Mouse (Mus musculus) ovary, postnatal 36 days (tissue): ENCODE data around the gene Rad51b.

Experiments
- DNase-seq: peaks from one replicate; pipeline ENCODE4 v3.0.0; 2022; ENCODE audit warnings: low spot score, mixed read lengths

Gene Rad51b

GRCm38 (mm10) chr12:79381489-79381888 lies 84.4 kb downstream of the Rad51b start:
- DNase-seq = no peak

GRCm38 (mm10) chr12:79382416-79382815 lies 85.3 kb downstream of the Rad51b start:
- no peak for DNase-seq

DNA sequence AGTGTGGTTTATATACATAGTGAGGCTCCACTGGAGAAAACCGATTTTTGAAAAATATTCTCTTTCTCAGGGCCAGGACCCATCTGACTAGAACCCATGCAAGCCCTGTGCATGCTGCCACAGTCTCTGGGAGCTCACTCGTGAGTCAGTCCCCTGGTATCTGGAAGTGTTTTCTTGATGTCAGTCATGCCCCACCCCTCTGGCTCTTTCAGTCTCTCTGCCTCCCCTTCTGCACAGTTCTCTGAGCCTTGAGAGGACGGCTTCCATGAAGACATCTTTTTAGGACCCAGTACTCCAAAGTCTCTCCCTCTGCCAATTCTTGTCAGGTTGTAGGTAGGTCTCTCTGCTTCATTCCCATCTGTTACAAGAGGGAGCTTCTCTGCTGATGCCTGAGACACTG lies 86.5 kb downstream of the Rad51b start:
- no peak for DNase-seq

- no peak for DNase-seq
Measured at GRCm38 (mm10) chr12:79384787-79385186, 87.7 kb downstream of the Rad51b start.

GRCm38 (mm10) chr12:79385199-79385598 lies 88.1 kb downstream of the Rad51b start:
- no peak for DNase-seq

DNA sequence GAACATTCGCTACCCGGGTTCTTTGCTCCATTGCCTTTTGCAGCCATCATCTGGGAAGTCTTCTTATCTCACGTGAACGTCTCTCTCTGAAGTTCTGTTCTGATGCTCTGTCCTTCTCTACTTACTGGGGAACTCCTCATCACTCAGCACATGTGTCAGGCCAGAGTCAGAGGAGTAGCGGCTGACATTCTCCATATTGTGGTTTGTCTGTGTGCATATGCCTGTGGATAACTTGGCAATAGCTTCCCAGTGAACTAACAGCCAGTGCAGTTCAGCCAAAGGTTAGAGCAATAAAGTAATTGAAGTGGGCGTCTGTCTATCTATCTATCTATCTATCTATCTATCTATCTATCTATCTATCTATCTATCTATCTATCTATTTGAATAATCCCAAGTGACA lies 90.8 kb downstream of the Rad51b start:
- DNase-seq = no peak

DNA sequence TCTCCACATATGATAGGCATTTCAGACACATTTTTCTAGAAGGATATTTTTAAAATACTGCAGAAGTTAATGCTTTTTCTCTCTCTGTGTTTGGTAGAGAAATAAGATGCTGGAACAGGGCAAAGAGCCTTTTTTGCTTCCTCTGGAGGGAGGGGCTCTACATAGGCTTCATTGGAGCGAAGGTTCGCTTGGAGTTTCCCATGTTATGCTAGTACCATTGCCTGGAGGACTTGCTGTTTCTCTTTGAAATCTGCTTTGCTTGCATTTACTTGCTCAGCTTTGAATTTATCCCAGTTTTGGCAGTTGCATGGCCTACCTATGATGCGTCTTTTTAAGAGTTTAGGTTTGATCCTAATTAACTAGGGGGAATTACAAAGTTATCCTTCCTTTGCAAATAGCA lies 92.2 kb downstream of the Rad51b start:
- DNase-seq = no peak

GRCm38 (mm10) chr12:79389971-79390370 lies 92.9 kb downstream of the Rad51b start:
- no peak for DNase-seq

- no peak for DNase-seq
Measured at GRCm38 (mm10) chr12:79393636-79394035, 96.6 kb downstream of the Rad51b start.

DNA sequence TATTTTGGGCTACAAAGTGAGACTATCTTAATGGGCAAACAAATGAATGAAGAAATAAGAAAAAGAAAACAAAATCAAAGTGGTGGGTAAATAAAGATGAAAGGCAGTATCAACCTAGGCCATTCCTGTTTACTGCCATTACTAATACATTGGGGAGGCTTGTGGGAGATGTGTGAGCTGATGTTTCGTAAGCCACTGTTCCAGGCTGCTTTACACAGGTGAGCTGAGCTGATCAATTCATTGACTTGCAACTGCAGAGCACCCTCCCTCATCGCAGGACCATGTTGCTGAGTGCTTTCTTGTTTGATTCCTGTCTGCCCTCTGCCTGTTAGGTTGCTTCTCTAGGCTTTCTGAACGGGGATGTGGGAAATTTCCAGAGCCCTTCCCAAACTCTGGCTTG lies 106.9 kb downstream of the Rad51b start:
- DNase-seq = no peak

- no peak for DNase-seq
Measured at GRCm38 (mm10) chr12:79404494-79404893, 107.4 kb downstream of the Rad51b start.

DNA sequence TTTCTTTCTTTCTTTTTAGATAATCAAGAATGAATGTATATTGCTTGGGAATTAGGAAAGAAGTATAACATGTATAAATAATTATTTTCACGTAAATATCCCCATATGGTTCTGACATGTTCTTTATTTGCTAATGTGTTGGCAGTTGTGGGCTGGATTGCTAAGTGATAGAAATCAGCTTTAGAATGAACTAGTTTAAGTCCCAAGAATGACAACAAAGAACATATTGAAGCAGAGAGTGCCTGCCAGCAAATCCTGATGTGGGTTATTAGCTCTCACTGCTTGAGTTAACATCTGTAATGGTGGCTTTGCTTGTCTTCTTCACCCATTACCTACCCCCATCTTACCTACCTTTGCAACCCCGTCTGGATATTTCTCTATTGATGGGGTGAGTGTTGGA lies 111.6 kb downstream of the Rad51b start:
- DNase-seq = no peak

GRCm38 (mm10) chr12:79409126-79409860 lies 112.2 kb downstream of the Rad51b start:
- DNase-seq = no peak

DNA sequence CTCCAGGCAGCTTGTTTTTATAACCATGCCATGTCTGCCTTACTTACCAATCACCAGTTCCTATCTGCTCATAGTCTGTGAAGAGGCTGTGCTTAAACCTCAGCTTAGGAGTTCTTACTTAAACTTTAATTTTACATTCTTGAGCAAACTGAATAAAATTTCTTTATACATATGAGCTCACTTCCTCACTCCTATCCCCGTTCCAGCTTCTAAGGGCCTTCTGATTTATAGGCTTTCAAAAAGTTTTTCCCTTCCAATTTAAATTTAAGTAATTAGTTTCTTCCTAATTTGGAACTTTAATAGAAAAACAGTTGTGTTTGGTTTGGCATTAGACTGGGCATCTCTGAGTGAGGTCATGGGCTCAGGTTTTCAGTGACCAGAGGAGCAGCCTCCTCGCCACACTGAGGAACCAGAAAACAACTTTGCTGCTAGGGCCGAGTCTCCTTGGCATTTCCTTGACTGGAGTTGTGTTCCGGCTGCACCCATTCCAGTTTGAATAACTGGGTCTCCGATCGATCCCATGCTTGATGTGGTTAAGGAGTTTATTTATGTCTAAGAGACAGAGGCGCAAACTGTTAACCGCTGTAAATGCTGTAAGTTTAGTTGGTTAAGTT lies 115.9 kb downstream of the Rad51b start:
- no peak for DNase-seq

DNA sequence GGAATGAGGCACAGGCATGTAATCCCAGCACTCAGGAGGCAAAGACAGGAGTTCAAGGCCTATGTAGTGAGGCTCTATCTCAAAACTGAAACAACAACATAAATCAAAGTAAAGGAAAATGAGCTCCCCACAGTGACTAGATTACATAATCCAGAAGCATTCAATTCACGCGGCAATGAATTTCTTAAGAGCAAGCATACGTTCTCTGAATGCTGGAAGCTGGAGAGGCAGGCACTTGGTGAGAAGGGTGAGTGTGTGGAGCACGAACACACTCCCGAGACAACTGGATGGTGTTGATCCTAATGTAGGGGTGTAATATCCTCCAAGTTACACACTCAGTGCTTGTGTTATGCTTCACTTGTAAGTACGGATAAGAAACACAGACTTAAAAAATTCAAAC lies 120.3 kb downstream of the Rad51b start:
- DNase-seq = no peak

DNA sequence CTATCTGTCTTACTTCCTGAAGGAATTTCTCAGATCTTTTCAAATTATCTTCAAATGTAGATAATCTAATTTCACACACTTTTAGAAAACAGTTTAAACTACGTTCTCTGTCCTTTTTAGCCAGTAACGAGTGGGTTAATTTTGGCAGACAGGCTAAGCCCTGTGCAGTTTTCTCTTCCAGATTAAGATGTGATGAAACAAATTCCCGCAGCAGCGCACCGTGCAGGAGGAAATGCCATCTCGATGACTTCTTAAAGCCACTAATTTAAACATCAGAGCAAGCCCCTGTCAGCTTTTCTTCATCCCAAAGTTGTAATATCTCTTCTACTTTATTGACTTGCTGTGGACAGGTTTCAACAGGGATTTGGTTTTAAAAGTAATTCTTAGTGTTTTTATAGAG lies 123.5 kb downstream of the Rad51b start:
- DNase-seq = no peak

- DNase-seq = no peak
Measured at GRCm38 (mm10) chr12:79429507-79430291, 132.6 kb downstream of the Rad51b start.

DNA sequence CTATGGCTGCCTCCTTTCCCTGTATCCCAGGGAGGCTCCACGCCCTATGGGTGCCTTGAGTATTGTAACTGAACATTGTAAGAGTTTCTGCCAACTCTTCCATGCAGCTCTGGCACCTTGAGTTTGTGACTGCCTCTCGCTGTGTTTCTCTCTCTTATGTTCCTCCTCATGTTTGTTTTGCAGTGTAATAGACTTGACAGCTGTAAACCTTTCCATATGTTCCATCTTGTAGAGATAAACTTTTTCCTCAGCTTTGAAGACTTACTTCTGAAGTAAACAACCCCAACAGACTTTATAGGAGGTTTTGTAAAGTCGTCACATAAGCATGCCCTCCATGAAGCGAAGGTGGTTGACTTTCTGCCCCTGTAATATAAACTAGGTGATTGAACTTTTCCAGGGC lies 134.1 kb downstream of the Rad51b start:
- no peak for DNase-seq

- DNase-seq = no peak
Measured at GRCm38 (mm10) chr12:79433724-79434442, 136.8 kb downstream of the Rad51b start.

DNA sequence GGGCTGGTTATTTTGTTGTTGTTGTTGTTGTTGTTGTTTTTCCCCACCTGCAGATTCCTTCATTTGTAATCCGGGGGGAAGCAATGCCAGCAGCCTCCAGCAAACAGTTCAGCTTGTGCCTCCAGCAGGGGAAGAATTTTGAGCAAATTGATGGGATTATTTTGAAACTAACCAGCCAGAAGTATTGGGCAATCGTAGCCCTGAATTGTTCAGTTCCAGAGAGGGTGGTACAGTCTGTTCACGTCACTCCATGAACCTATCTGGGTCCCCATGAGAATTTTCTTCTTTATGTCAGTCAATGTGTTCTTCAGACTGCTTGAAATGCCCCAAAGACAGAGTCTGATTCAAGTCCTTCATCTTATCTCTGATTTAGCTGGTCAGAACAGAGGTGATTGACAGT lies 138.4 kb downstream of the Rad51b start:
- DNase-seq = no peak

GRCm38 (mm10) chr12:79436035-79436434 lies 139.0 kb downstream of the Rad51b start:
- DNase-seq = no peak

DNA sequence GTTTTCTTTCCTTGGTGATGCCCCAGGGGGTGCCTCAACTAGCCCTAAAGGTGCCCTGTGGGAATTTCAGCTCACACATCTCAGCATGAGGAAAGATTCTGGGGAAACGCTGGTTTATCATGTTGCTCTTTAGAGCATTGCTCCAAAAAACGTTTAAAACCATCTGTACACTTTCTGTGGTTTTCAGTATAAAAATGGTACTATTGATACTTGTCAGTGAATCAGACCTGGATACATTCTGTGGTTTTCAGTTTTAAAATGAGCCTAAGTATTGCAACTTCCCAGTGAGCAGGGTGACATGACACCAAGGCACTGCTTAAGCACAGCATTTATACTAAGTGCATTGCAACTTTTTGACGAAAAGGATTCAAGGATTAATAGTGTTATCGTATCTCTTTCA lies 139.8 kb downstream of the Rad51b start:
- DNase-seq = no peak

GRCm38 (mm10) chr12:79437572-79437971 lies 140.5 kb downstream of the Rad51b start:
- no peak for DNase-seq
